Mouse (Mus musculus) lung, embryonic 15.5 days (tissue): ENCODE data around the gene Fnip1. TPM values are rescaled to one million over a fixed set of nuclear protein-coding genes. Genes with fewer than 3 reads are reported as not detected.

ENCODE experiments used
- ATAC-seq: fragments of 200-750 bp; cut with Nextera tagmentation; 2 replicates; pipeline ENCODE4 v1.8.0; 2017; ENCODE audit warnings: moderate number of reproducible peaks, borderline replicate concordance; ENCODE audit not compliant: low FRiP score, low TSS enrichment; ENCODE audit errors: extremely low read depth
- H3K27ac ChIP-seq: fragments of 300-500 bp; sonication (generic); 2 replicates; pipeline ENCODE4 v1.5.1; 2015; ENCODE audit warnings: moderate library complexity, mild to moderate bottlenecking, inconsistent platforms
- H3K27me3 ChIP-seq: fragments of 300-500 bp; sonication (generic); 2 replicates; pipeline ENCODE4 v1.6.1; 2015; ENCODE audit warnings: inconsistent platforms
- H3K36me3 ChIP-seq: fragments of 300-500 bp; sonication (generic); 2 replicates; pipeline ENCODE4 v1.6.1; 2015; ENCODE audit warnings: inconsistent platforms
- H3K4me1 ChIP-seq: fragments of 300-500 bp; sonication (generic); 2 replicates; pipeline ENCODE4 v1.6.1; 2015; ENCODE audit warnings: inconsistent platforms
- H3K4me2 ChIP-seq: fragments of 300-500 bp; sonication (generic); 2 replicates; pipeline ENCODE4 v1.6.1; 2015; ENCODE audit warnings: inconsistent platforms, mild to moderate bottlenecking, moderate library complexity
- H3K4me3 ChIP-seq: fragments of 300-500 bp; sonication (generic); 2 replicates; pipeline ENCODE4 v1.5.1; 2015; ENCODE audit warnings: mild to moderate bottlenecking, inconsistent platforms
- H3K9ac ChIP-seq: fragments of 300-500 bp; sonication (generic); 2 replicates; pipeline ENCODE4 v1.6.1; 2015; ENCODE audit warnings: inconsistent platforms
- H3K9me3 ChIP-seq: fragments of 300-500 bp; sonication (generic); 2 replicates; pipeline ENCODE4 v1.6.1; 2016; ENCODE audit warnings: inconsistent platforms
- WGBS: fragments of 180-500 bp; shearing (Covaris S2); methylation state at CpG from one replicate; pipeline ENCODE4 v1.1.7; 2015; 5-methylcytosine and 5-hydroxymethylcytosine counted together
- polyA plus RNA-seq: library from polyadenylated mRNA; unstranded; fragments of >200 nt; fragmentation: Nextera tagmentation; extraction: Ambion mirVana; gene quantifications from 2 replicates; pipeline ENCODE4 v1.2.1, GENCODE M21; 2015

The Fnip1 gene
- polyA plus RNA-seq, 1 experiment from 2014 or later: 10.2 TPM

GRCm38 (mm10) chr11:54472231-54472630 is 34.2 kb downstream of the Fnip1 start:
- no peak overlapping the region for H3K4me3 ChIP-seq
- H3K27me3 ChIP-seq: no peaks in the 10 kb centered on the region
- no peak for ATAC-seq
- H3K27ac ChIP-seq: no peak overlapping the region
- H3K9ac ChIP-seq: no peak overlapping the region
- WGBS: 87% methylated on average over 4 of the region's 4 CpGs
- no peak overlapping the region for H3K4me2 ChIP-seq
- H3K36me3 ChIP-seq: peaks cover 8% of the 10 kb centered on the region; the same call in 1 of the 2 replicates
- no peaks in the 10 kb centered on the region for H3K9me3 ChIP-seq
- H3K4me1 ChIP-seq: no peaks in the 10 kb centered on the region

GRCm38 (mm10) chr11:54478414-54478813 is 40.4 kb downstream of the Fnip1 start:
- 85% methylated on average over 1 of the region's 1 CpGs for WGBS

GRCm38 (mm10) chr11:54486041-54486440 is 48.0 kb downstream of the Fnip1 start:
- Histone ChIP-seq H3K36me3 (peaks cover 4% of the 10 kb centered on the region), H3K4me3 (no peak overlapping the region), H3K9ac (no peak overlapping the region), H3K9me3 (no peaks in the 10 kb centered on the region), H3K27ac (no peak overlapping the region), H3K27me3 (no peaks in the 10 kb centered on the region), H3K4me2 (no peak overlapping the region), H3K4me1 (no peaks in the 10 kb centered on the region)
- no peak for ATAC-seq
- 80% methylated on average over 3 of the region's 3 CpGs for WGBS

More at GRCm38 (mm10) chr11:54478414-54478813, 40.4 kb downstream of the Fnip1 start:
- no peaks in the 10 kb centered on the region for H3K27me3 ChIP-seq
- H3K4me2 ChIP-seq: no peak overlapping the region
- no peak overlapping the region for H3K27ac ChIP-seq
- no peak for ATAC-seq
- no peak overlapping the region for H3K9ac ChIP-seq
- no peak overlapping the region for H3K4me3 ChIP-seq
- H3K4me1 ChIP-seq: no peaks in the 10 kb centered on the region
- peaks cover 9% of the 10 kb centered on the region for H3K36me3 ChIP-seq
- no peaks in the 10 kb centered on the region for H3K9me3 ChIP-seq

- 95% methylated on average over 1 of the region's 1 CpGs for WGBS
- ATAC-seq: no peak
Measured at GRCm38 (mm10) chr11:54491946-54492558, 54.1 kb downstream of the Fnip1 start.

GRCm38 (mm10) chr11:54492559-54492958 is 54.6 kb downstream of the Fnip1 start:
- Histone ChIP-seq H3K27me3 (no peaks in the 10 kb centered on the region), H3K36me3 (0 out of 2 replicates have a peak, but pooled peaks cover 5% of the 10 kb centered on the region), H3K4me3 (no peak overlapping the region), H3K9ac (no peak overlapping the region), H3K27ac (no peak overlapping the region), H3K4me1 (no peaks in the 10 kb centered on the region), H3K4me2 (no peak overlapping the region), H3K9me3 (no peaks in the 10 kb centered on the region)
- ATAC-seq: no peak
- 81% methylated on average over 4 of the region's 4 CpGs for WGBS

More at GRCm38 (mm10) chr11:54491946-54492558, 54.1 kb downstream of the Fnip1 start:
- Histone ChIP-seq H3K4me1 (no peaks in the 10 kb centered on the region), H3K4me2 (no peak overlapping the region), H3K27ac (no peak overlapping the region), H3K27me3 (no peaks in the 10 kb centered on the region), H3K9ac (no peak overlapping the region), H3K9me3 (no peaks in the 10 kb centered on the region), H3K36me3 (0 out of 2 replicates have a peak, but pooled peaks cover 6% of the 10 kb centered on the region), H3K4me3 (no peak overlapping the region)

- H3K27me3 ChIP-seq: no peaks in the 10 kb centered on the region
- H3K9me3 ChIP-seq: no peaks in the 10 kb centered on the region
- ATAC-seq: no peak
- H3K4me2 ChIP-seq: no peak overlapping the region
- no peak overlapping the region for H3K4me3 ChIP-seq
- no peaks in the 10 kb centered on the region for H3K4me1 ChIP-seq
- H3K9ac ChIP-seq: no peak overlapping the region
- H3K27ac ChIP-seq: no peak overlapping the region
- WGBS: 76% methylated on average over 5 of the region's 5 CpGs
- H3K36me3 ChIP-seq: peaks cover 23% of the 10 kb centered on the region
Measured at GRCm38 (mm10) chr11:54499838-54500237, 61.8 kb downstream of the Fnip1 start.

GRCm38 (mm10) chr11:54502546-54503245 is 64.7 kb downstream of the Fnip1 start:
- Histone ChIP-seq H3K27me3 (no peaks in the 10 kb centered on the region), H3K4me1 (no peaks in the 10 kb centered on the region), H3K4me3 (no peak overlapping the region), H3K4me2 (no peak overlapping the region), H3K36me3 (peaks cover 29% of the 10 kb centered on the region), H3K27ac (no peak overlapping the region), H3K9ac (no peak overlapping the region), H3K9me3 (no peaks in the 10 kb centered on the region)
- 71% methylated on average over 4 of the region's 4 CpGs for WGBS
- ATAC-seq: no peak

- no peak for ATAC-seq
- Histone ChIP-seq H3K4me2 (no peak overlapping the region), H3K27ac (no peak overlapping the region), H3K36me3 (peaks cover 16% of the 10 kb centered on the region), H3K4me3 (no peak overlapping the region), H3K27me3 (no peaks in the 10 kb centered on the region), H3K9me3 (no peaks in the 10 kb centered on the region), H3K4me1 (no peaks in the 10 kb centered on the region), H3K9ac (no peak overlapping the region)
Measured at GRCm38 (mm10) chr11:54513584-54513983, 75.6 kb downstream of the Fnip1 start.

GRCm38 (mm10) chr11:54521927-54522528 is 84.0 kb downstream of the Fnip1 start:
- H3K4me1 ChIP-seq: peaks cover 29% of the 10 kb centered on the region
- H3K36me3 ChIP-seq: no peaks in the 10 kb centered on the region
- peak overlapping the region; percentile 70 for H3K9ac ChIP-seq
- ATAC-seq: no peak
- peak overlapping the region; percentile 98 for H3K27ac ChIP-seq
- under 1% methylated on average over 18 of the region's 18 CpGs for WGBS
- H3K9me3 ChIP-seq: no peaks in the 10 kb centered on the region
- H3K4me2 ChIP-seq: peak overlapping the region; percentile 72
- H3K4me3 ChIP-seq: peak overlapping the region; percentile 98
- H3K27me3 ChIP-seq: no peaks in the 10 kb centered on the region

GRCm38 (mm10) chr11:54522529-54523430 is 84.8 kb downstream of the Fnip1 start, which contains the start of gene Rapgef6:
Gene Rapgef6, plus strand, starts transcription at chr11:54522847.
- H3K9me3 ChIP-seq: no peaks in the 10 kb centered on the region
- peak within 1 kb of the TSS; percentile 97 for H3K9ac ChIP-seq
- peak within 1 kb of the TSS; percentile 72 for H3K4me2 ChIP-seq
- WGBS: under 1% methylated on average over 73 of the region's 73 CpGs
- peak within 1 kb of the TSS; percentile 98 for H3K4me3 ChIP-seq
- peak within 1 kb of the TSS; percentile 98 for H3K27ac ChIP-seq
- H3K4me1 ChIP-seq: peaks cover 29% of the 10 kb centered on the region
- H3K27me3 ChIP-seq: no peaks in the 10 kb centered on the region
- no peaks in the 10 kb centered on the region for H3K36me3 ChIP-seq
- peak; percentile 98 for ATAC-seq

- H3K4me3 ChIP-seq: peak overlapping the region; percentile 98
- peak overlapping the region; percentile 96; the same call in 1 of the 2 replicates for H3K27ac ChIP-seq
- H3K27me3 ChIP-seq: no peaks in the 10 kb centered on the region
- no peak for ATAC-seq
- H3K4me2 ChIP-seq: peak overlapping the region; percentile 55
- H3K9ac ChIP-seq: peak overlapping the region; percentile 97
- H3K36me3 ChIP-seq: no peaks in the 10 kb centered on the region
- 11% methylated on average over 10 of the region's 10 CpGs for WGBS
- H3K9me3 ChIP-seq: no peaks in the 10 kb centered on the region
- H3K4me1 ChIP-seq: peaks cover 29% of the 10 kb centered on the region
Measured at GRCm38 (mm10) chr11:54523431-54524001, 85.5 kb downstream of the Fnip1 start.
